Mouse (Mus musculus) small intestine, adult 2 months (tissue): Measurements from ENCODE around the gene Col1a2. TPM values are rescaled to one million over a fixed set of nuclear protein-coding genes. Genes with fewer than 3 reads are reported as not detected.

Experiments
- H3K27ac ChIP-seq: fragments of 200-500 bp; 2 replicates; pipeline ENCODE4 v1.5.1; 2012; ENCODE audit warnings: low read depth, low read length, control low read depth, inconsistent platforms; ENCODE audit not compliant: insufficient read depth
- H3K27me3 ChIP-seq: fragments of 200-500 bp; 2 replicates; pipeline ENCODE4 v1.6.1; 2012; ENCODE audit warnings: mild to moderate bottlenecking, moderate library complexity, low read length, inconsistent platforms; ENCODE audit not compliant: control insufficient read depth, insufficient read depth
- H3K36me3 ChIP-seq: fragments of 200-500 bp; 2 replicates; pipeline ENCODE4 v1.6.1; 2012; ENCODE audit warnings: mild to moderate bottlenecking, low read length, control low read depth, inconsistent platforms; ENCODE audit not compliant: control insufficient read depth, insufficient read depth
- H3K4me1 ChIP-seq: fragments of 200-500 bp; 2 replicates; pipeline ENCODE4 v1.6.1; 2012; ENCODE audit warnings: low read length, inconsistent platforms, mixed read lengths; ENCODE audit not compliant: control insufficient read depth, insufficient read depth, insufficient read length
- H3K4me3 ChIP-seq: fragments of 200-500 bp; 2 replicates; pipeline ENCODE4 v1.5.1; 2012; ENCODE audit warnings: low read depth, mild to moderate bottlenecking, control low read depth, inconsistent platforms, low read length, moderate library complexity
- CTCF ChIP-seq: fragments of 200-500 bp; IDR thresholded peaks from 2 replicates; pipeline ENCODE4 v1.5.1; 2012; ENCODE audit warnings: low read depth, mild to moderate bottlenecking, control low read depth, inconsistent platforms, low read length, moderate library complexity, mixed read lengths; ENCODE audit not compliant: insufficient replicate concordance, insufficient read length; ENCODE audit errors: extremely low read depth
- POLR2A ChIP-seq: fragments of 200-500 bp; IDR thresholded peaks from 2 replicates; pipeline ENCODE4 v1.6.1; 2012; ENCODE audit warnings: low read depth, mild to moderate bottlenecking, control low read depth, inconsistent platforms, low read length, moderate library complexity
- WGBS: fragments of 180-500 bp; shearing (Covaris S2); methylation state at CpG from one replicate; pipeline ENCODE4 v1.1.7; 2018; 5-methylcytosine and 5-hydroxymethylcytosine counted together
- polyA plus RNA-seq: library from polyadenylated mRNA; depleted of rRNA; stranded (reverse); fragments of >200 nt; gene quantifications from 2 replicates; pipeline ENCODE4 v1.2.3, GENCODE M21; 2012; rRNA removed

The Col1a2 gene
- polyA plus RNA-seq, 1 experiment: 39.8 TPM

DNA sequence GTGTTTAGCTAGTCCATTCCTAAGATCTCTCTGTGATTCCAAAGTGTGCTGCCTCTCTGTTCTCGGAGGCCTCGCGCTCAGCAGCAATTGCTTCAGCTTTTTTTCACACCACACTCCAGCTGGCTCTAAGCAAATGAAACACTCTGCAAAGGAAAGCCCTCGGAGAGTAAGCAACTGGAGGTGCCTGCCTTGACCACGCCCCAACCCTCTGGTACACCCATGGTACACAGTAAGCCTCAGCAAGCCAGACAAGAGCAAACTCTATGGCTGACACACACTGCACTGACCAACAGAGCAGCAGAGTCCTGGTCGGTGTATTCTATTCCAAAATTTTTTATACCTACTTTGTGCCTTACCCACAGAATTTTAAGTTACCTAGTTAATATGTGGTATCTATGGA is 78.9 kb downstream of the Col1a2 start:
- H3K27ac ChIP-seq: no peak overlapping the region
- WGBS: 41% methylated on average over 6 of the region's 6 CpGs
- no peaks in the 10 kb centered on the region for H3K36me3 ChIP-seq
- no peak overlapping the region for H3K4me3 ChIP-seq
- no peaks in the 10 kb centered on the region for H3K4me1 ChIP-seq
- no peaks in the 10 kb centered on the region for H3K27me3 ChIP-seq
- TF ChIP-seq POLR2A (no peak), CTCF (no peak)

DNA sequence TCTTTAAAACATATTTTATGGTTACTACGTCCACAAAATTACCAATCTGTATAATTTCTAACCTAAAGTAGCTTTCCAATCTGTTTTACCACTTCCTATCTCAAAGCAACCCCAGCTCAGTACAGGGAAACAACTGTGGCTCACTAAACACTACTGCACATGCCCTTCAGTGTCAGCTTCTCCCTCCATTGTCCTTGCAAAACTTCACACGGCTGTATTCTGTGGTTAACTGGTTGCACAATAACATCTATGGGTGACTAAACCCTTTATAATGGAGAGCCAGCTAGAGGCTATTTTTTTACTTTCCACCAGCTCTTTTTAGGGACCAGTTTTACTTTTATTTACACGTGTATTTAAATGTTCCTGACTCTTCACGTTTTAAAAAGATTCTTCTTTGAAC is 83.3 kb downstream of the Col1a2 start:
- no peaks in the 10 kb centered on the region for H3K36me3 ChIP-seq
- H3K27ac ChIP-seq: no peak overlapping the region
- no peaks in the 10 kb centered on the region for H3K4me1 ChIP-seq
- no peak for TF ChIP-seq CTCF
- no peak for TF ChIP-seq POLR2A
- 70% methylated on average over 4 of the region's 4 CpGs for WGBS
- H3K27me3 ChIP-seq: no peaks in the 10 kb centered on the region
- no peak overlapping the region for H3K4me3 ChIP-seq

DNA sequence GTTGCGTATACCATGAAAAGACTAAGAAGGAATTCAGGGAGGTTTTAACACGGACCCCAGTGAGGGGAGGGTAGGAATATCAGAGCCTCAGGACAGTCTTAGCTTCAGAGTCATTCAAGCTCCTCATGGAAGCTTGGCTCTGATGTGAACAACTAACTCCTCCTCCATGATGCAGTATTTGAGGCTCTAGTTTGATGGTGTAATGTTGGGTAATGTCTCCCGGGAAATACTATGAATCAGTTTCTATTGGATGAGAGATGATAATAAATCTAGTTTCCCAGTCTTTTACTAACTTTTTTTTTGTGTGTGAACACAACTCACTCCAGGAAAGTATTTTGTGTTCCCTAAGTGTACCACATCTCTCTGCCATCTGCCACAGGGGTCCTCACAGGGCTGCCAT is 84.1 kb downstream of the Col1a2 start:
- H3K4me1 ChIP-seq: no peaks in the 10 kb centered on the region
- H3K4me3 ChIP-seq: no peak overlapping the region
- H3K27ac ChIP-seq: no peak overlapping the region
- H3K27me3 ChIP-seq: no peaks in the 10 kb centered on the region
- TF ChIP-seq POLR2A: no peak
- no peak for TF ChIP-seq CTCF
- 92% methylated on average over 3 of the region's 3 CpGs for WGBS
- H3K36me3 ChIP-seq: no peaks in the 10 kb centered on the region

DNA sequence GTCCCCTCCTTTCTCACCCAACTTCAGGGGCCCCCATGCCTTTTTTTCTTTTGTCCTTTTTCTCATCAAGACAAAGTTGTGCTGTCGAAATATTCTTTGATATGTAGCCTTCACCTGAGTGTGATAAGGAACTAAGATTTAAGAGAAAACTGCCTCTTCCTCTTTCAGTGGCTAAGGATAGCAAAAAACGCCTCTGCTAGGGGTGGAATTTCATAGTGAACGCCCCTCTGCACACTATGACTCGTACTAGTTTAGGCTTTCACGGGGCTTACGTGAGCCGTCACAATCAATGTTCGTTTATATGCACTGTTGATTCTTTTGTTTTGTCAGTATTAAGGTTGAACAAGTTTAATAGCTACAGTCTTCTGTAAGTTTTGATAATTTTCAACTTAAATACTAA is 85.5 kb downstream of the Col1a2 start:
- Histone ChIP-seq H3K27me3 (no peaks in the 10 kb centered on the region), H3K4me1 (no peaks in the 10 kb centered on the region), H3K36me3 (no peaks in the 10 kb centered on the region), H3K4me3 (no peak overlapping the region), H3K27ac (no peak overlapping the region)
- 60% methylated on average over 8 of the region's 8 CpGs for WGBS
- TF ChIP-seq CTCF (no peak), POLR2A (no peak)

Other genes starting within 250 kb of the Col1a2 start
- 4.5 and 4.9 TPM in 2 replicates for gene Casd1, start 96.0 kb downstream of the Col1a2 start, polyA plus RNA-seq
- 2.1 and 2.7 TPM in 2 replicates for gene Sgce, start 242.4 kb downstream of the Col1a2 start, polyA plus RNA-seq
- gene Peg10, start 242.5 kb downstream of the Col1a2 start, polyA plus RNA-seq: 0.16 and 0.28 TPM in 2 replicates